Mouse (Mus musculus) brain, embryonic 14.5 days (tissue): Measurements from ENCODE around the gene Nemp1.

Experiments used
- CTCF ChIP-seq: fragments of 200-500 bp; IDR thresholded peaks from 2 replicates; pipeline ENCODE4 v1.5.1; 2012; ENCODE audit warnings: inconsistent platforms, mild to moderate bottlenecking, moderate library complexity, borderline replicate concordance; ENCODE audit not compliant: insufficient read depth, insufficient read length; ENCODE audit errors: extremely low read depth
- POLR2A ChIP-seq: fragments of 200-500 bp; IDR thresholded peaks from 2 replicates; pipeline ENCODE4 v1.6.1; 2012; ENCODE audit warnings: mild to moderate bottlenecking, inconsistent platforms, borderline replicate concordance; ENCODE audit not compliant: poor library complexity, insufficient read depth, insufficient read length, severe bottlenecking; ENCODE audit errors: extremely low read depth

DNA sequence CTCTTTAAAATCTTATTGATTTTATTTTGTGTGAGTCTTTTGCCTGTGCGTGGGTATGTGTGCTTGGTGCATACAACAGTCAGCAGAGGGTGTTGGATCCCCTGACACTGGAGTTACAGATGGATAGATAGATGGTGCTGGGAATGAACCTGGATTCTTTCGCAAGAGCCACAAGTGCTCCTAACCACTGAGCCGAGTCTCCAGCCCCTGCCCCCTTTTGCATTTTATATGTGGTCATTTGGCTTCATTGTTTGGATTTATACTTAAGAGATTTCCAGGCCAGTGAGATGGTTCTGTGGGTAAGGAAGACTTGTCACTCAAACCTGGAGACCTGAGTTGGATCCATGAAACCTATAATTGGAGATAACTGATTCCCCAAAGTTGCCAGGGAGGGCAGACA, 13.2 kb downstream of the Nemp1 start:
- no peak for TF ChIP-seq POLR2A
- no peak for TF ChIP-seq CTCF
